Mouse (Mus musculus): Measurements from ENCODE around the gene Itm2c.

Itm2c gene

DNA sequence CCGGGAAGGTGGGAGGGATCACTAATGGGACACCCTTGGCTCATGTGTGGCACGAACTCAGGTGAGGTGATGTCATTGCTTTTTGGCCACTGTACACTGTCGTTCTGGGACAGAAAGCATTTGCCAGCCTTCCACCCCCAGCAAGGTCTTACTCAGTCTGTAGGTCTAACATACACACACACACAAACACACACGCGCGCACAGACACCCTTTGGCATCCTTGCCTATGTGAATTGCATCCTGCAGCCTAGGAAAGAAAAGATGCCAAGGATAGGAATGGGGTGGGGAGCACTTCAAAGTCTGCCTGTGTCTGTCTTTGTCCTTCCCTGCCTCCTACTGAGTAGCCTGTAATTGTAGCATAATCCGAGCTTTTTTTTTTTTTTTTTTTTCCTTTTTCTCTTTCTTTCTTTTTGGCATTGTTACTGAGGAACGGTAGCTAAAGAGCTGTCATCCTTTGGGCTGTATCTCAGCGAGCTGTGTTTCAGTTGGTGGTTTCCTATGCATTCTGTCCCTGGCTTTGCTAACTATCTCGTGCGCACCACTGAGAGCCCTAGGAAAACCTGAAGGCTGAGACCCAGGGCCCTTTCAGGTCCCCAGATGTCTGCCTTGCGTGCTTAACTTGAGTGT is 4.8 kb downstream of the Itm2c start:
- no peak for DNase-seq (ENCODE audit: low read depth, low spot score)

GRCm38 (mm10) chr1:85899388-85899761 is 5.3 kb downstream of the Itm2c start:
- DNase-seq (ENCODE audit: low read depth, low spot score), result no peak

GRCm38 (mm10) chr1:85900521-85901333 is 6.6 kb downstream of the Itm2c start:
- DNase-seq (ENCODE audit: low read depth, low spot score), result no peak

- DNase-seq (ENCODE audit: low read depth, low spot score), result no peak
Observed at GRCm38 (mm10) chr1:85901516-85902107, 7.5 kb downstream of the Itm2c start.

DNA sequence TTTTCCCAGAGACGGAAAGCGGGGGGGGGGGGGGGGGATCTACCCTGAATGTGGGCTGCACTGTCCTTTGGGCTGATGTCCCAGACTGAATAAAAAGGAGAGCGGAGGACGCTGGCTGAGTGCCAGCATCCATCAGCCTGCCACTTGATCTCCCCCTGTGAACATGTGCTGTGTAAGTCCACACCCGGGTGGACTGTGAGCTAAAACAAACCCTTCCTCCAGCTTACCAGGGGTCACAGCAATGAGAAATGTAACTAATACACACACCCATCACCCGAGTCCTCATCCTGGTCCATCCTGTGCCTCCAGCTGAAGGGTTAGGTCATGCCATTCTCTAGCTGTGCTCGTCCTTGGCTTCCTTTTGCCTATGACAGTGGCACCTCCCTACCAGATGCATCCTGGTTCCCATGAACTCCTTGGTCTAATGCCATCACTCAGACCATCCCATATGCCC is 8.1 kb downstream of the Itm2c start:
- no peak for DNase-seq (ENCODE audit: low read depth, low spot score)

GRCm38 (mm10) chr1:85906892-85907291 is 12.8 kb downstream of the Itm2c start:
- DNase-seq (ENCODE audit: low read depth, low spot score), result no peak

GRCm38 (mm10) chr1:85908754-85909590 is 14.9 kb downstream of the Itm2c start:
- DNase-seq (ENCODE audit: low read depth, low spot score), result no peak

DNA sequence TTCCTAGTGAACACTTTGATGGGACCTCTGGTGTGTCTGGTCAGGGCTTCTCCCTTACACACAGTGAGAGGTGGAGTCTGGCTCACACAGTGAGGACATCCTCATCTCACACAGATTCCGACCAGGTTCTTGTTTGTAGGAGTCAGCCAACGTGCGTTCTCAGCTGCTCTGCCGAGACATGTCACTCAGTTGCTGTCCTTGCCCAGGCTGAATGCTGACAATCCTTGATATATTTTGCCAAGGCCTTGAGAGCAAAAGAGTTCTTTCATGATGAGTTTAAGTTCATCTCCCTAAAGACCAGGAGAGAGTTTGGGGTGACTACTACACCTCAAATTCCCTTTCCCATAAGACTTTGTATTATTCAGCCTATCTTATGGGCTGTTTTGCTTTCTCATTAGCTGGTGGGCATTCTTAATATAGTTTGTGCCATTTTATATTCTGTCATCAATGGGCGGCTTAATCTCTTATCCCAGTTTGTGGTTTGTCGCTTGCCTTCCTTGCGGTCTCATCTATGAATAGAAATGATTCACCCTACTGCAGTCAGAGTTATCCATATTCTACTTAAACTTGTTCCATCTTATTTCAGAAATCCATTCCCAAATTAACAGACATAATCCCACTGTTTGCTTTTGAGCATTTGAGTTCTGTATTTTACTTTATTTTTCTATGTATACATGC is 19.1 kb downstream of the Itm2c start:
- DNase-seq (ENCODE audit: low read depth, low spot score), result no peak

GRCm38 (mm10) chr1:85915890-85916289 is 21.8 kb downstream of the Itm2c start:
- no peak for DNase-seq (ENCODE audit: low read depth, low spot score)

DNA sequence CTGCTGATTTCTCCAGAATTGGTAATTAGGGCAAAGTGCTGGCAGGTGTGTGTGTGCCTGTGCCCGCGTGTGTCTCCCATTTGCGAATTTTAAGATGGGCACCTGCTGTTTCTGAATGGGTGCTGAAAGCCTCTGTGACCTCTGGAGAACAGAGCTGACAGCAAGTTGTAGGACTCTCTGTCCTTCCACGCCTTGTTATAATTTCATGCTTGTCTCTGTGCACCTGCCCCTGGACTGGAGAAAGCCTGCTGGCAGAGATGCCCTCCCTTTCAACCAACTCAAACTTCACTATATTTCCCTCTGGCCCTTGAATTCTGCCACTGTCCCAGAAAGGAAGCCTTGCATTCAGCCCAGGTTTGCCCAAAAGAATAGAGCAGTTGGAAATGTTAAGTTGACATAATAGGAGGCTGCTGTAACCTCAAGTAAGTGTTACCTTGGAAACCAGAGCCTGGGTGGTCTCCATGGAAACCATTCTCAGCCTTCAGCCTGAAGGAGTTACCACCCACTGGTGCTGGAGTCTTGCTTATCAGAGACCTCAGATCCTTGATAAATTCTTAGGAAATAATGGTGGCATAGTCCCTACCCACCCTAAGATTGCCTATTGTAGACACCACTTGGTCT is 22.9 kb downstream of the Itm2c start:
- DNase-seq (ENCODE audit: low read depth, low spot score), result no peak

DNA sequence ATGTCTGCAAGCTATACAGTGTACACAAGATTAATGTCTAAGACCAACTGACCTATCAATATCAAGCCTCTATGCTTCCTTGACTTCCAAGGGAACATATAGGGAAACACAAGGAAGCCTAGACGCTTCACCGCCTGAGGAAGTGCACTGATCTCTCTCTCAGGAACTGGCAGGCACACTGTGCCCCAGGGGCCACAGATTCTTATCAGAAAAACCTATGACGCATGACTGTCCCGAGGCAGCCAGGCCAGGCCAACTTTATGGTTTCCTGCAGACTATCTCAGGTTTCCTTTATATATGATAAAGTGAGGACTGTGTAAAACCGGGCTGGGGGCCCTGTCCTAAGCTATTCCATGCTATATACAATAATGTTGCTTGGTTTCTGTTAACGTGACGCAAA is 25.5 kb downstream of the Itm2c start:
- DNase-seq (ENCODE audit: low read depth, low spot score), result peak; percentile 45

GRCm38 (mm10) chr1:85921725-85922124 is 27.6 kb downstream of the Itm2c start:
- no peak for DNase-seq (ENCODE audit: low read depth, low spot score)

- no peak for DNase-seq (ENCODE audit: low read depth, low spot score)
Observed at GRCm38 (mm10) chr1:85922127-85922864, 28.2 kb downstream of the Itm2c start.

DNA sequence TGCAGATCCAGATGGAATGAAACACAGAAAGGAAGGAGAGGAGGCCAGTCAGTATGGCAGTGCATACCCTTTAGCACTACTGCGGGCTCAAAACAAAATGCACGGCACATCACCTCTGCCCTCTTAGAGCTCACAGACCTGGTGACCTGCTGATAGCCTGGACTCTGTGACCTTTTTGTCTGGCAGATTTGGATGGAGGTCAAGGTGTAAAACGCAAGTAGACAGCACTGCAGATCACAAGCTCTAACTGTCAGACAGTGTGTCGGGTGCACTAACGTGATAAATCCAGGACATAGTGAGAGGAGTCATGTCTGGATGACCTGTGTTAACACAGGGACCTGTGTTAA is 28.8 kb downstream of the Itm2c start:
- no peak for DNase-seq (ENCODE audit: low read depth, low spot score)

- no peak for DNase-seq (ENCODE audit: low read depth, low spot score)
Observed at GRCm38 (mm10) chr1:85925183-85925582, 31.1 kb downstream of the Itm2c start.

GRCm38 (mm10) chr1:85928057-85928687 is 34.1 kb downstream of the Itm2c start, which contains the start of gene 4933407L21Rik:
TSS of gene 4933407L21Rik (plus strand) at chr1:85928483.
- no peak for DNase-seq (ENCODE audit: low read depth, low spot score)

GRCm38 (mm10) chr1:85928688-85929065 is 34.6 kb downstream of the Itm2c start:
- DNase-seq (ENCODE audit: low read depth, low spot score), result no peak

DNA sequence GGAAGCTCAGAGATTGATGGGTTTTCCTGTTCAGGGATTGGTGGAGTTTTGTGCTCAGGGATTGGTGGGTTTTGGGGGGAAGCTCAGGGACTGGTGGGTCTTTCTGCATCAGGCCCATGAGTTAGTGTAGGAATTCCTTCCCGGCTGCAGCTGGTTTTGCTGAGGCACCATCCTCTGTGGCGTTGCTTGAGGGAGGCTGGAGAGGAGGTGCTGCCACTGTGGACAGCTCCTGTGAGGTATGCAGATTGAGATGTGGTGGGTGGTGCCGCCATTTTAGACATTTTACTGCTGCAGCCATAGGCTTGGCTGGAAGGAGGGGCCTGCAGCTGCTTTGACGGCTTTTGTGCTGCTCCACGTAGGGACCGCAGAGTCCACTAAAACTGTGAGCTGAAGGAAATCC is 35.3 kb downstream of the Itm2c start:
- no peak for DNase-seq (ENCODE audit: low read depth, low spot score)

DNA sequence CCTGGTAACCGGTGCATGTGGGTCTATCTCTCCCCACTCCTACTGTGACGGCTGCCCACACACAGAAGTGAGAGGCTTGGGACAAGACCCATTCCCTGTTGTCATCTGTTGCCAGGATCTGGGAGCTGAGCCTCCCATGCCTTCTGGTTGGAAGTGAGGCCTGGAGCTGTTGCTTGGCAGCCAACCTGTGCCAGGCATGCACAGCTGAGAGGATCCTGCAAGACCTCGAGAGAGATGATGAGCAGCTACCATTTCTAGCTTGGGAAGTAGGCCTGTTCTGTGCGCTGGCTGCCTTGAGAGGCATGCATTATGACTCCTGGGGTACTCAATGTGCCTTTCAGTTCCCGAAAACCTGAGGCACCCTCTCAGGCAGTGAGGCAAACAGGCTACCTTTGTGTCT is 37.1 kb downstream of the Itm2c start:
- DNase-seq (ENCODE audit: low read depth, low spot score), result no peak

DNA sequence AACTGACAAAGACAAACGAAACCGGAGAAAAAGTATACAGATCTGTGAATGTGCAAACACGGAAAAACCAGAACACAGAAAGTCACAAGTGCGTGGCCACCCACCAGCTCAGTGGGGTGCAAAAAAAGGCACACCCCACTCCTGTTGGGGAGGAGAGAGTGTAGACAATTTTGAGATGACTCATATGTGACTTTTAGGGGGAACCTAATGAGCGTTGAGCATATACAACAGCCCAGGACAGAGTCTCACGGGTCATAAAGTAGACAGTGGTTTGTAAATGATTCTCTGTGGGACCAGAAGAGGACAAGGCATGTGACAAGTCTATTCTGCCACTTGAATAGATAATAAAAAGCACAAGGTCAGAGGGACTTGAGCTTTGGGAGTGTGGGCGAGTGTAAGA is 39.1 kb downstream of the Itm2c start:
- DNase-seq (ENCODE audit: low read depth, low spot score), result peak; percentile 12

Data from CD4-positive helper T cell, adult 2 months (primary cell).